Mouse (Mus musculus): Measurements from ENCODE around the gene Lsm6.
A peak's percentile ranks its signal among the peaks of the same experiment; 100 is the strongest.

Lsm6 gene

DNA sequence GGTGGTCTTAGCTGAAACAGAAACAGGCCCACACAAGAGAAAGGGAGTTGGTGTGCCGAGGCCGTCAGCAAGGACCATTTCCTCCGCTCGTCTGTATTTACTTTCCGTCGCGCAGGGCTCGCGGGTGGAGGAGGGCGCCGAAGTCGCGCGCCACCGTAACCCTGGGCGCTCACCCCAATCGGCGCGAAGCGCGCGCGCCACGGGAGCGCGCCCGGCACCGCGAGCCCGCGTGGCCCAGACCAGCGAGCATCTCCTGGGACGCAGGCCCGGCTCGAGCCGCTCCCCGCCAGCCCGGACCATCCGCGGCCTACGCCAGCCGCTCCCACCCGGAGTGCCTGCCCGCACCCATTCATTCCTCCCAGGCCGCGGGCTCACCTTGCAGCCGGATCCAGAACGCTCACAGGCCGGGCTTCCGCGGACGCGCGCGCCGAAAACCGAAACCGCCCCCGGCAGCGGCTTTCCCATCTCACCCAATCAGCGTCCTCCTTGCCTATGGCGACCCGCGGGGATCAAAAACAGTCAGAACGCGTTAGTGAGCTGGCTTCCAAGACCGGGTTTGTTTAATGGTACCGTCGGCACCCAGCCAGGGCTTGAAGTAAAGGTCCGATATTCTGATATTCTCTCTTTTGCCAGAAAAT, at the start of gene Lsm6:
Gene Lsm6, minus strand, starts transcription at position 468 of the 638 bp plus-strand sequence.
- peak; percentile 98 for DNase-seq (ENCODE audit: low spot score in 2 of 2)

DNA sequence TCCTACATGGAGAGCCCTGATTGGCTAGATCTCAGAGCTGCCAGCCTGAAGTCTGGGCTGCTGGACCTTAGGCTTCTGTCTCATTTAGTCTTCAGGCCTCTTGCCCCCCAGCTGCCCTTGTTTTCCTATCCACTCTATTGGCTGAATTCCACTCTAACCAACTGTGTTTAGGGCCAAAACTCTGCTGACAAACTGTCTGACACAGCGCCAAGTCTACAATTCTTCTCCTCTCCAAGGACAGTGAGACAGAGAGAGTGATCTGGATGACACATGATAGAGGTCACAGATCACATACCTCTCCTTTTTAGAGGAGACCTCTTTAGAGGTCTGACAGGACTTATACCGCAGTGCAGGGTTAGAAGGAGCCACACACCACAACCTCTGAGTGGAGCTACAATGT, 46.1 kb upstream of the Lsm6 start:
- DNase-seq (ENCODE audit: low spot score in 2 of 2), result no peak

DNA sequence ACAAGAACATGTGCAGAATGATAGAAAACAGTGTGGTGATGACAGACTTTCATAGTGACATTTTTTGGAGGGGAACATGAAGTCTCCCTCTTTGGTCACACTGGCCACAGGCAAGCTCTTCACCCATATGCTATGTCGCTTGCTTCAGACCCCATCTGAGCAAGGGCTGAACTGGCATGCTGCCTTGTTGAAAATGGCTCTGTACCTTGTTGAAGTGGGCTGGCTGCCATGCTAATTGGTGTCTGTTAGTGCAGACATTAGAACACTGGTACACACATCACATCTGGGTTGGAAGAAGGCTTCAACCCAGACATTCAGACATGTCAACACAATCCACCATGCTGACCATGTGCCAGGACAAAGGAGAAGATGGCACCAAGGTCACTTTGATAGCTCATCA, 42.1 kb upstream of the Lsm6 start:
- no peak for DNase-seq (ENCODE audit: low spot score in 2 of 2)

DNA sequence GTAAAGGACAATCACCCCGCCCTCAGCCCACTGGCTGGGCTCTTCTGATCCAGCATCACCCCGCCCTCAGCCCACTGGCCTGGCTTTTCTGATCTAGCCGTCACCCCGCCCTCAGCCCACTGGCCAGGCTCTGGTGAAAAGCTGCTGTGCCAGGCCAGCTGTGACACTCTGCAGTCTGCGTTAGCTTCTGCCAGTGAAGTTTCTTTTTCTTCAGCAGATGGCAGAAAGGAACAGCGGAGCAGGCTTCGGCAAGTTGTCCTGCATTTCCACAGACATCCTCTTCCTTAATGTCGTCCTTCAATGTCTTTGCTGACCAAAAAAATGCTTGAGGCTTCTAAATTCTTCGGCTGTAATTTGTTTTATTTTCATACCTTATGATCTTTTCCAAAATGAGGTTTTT, 41.1 kb upstream of the Lsm6 start:
- no peak for DNase-seq (ENCODE audit: low spot score in 2 of 2)

DNA sequence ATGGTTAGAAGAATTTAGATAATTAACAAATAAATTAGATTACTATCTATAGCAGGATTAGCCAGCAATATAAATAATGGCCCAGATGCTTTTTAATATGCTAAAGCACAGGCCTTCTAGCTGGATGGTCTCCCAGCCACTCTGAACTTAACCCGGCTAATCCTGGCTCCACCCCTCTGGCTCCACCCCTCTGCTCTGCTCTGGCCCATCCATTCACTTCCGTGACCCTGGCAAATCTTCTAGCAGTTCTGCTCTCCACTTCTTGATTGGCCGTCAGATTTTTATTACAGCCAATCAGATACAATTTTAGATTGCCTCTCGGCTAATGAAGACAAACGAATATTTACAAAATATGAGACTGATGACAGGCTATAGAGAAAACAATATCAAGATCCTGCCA, 39.8 kb upstream of the Lsm6 start:
- no peak for DNase-seq (ENCODE audit: low spot score in 2 of 2)

DNA sequence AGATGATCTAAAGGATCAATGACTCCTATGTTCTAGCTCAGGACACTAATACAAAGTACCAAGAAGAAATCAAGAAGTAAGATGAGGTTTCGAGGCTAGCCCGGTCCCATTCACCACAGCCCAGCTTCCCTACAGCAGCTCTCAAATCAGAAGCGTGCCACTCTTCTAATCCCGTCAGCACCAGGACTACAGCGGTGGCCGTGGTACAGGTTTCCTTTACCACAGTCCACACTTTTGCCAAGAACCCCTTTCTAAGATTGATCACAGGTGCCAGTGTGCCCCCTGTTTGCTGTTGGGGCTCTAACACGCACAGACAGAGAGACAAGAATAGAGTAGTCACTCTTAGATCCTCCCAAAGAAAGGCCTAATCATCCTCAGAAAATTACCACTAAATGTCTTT, 36.5 kb upstream of the Lsm6 start:
- no peak for DNase-seq (ENCODE audit: low spot score in 2 of 2)

DNA sequence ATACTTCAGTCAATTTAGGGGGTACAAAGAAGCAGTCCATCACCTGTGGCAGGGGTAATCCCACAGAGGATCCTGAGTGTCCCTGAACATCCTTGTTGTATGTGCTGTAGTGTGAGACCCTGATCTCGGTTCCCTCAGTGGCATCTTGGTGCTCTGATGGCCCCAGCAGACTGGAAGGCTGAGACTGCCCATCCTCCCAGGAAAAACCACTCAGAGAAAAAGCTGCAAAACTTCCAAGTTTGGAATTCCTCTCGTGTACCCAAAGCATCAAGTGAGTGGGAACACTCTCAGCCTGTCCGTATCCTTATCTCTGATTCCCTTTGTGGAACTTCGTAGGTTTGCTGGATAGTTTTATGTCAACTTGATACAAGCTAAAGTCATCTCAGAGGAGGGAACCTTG, 31.3 kb upstream of the Lsm6 start:
- DNase-seq (ENCODE audit: low spot score in 2 of 2), result no peak

DNA sequence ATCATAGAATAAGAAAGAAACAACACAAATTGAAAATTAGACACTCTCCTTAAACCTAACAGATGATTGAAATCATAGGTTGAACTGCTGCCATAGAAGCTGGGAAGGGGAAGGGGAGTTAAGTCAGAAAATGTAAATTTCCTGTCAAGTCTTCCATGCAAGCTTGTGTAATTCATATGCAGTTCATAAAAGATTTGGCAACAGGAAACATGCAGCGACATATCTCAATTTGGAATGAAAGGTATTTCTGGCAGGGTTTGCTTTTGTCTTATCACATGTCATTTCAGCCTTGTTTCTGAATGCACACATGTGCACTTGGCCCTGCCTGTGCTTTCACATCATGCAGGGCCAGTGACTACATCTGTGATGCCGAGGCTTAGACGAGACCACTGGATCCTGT, 26.3 kb upstream of the Lsm6 start:
- DNase-seq (ENCODE audit: low spot score in 2 of 2), result no peak

DNA sequence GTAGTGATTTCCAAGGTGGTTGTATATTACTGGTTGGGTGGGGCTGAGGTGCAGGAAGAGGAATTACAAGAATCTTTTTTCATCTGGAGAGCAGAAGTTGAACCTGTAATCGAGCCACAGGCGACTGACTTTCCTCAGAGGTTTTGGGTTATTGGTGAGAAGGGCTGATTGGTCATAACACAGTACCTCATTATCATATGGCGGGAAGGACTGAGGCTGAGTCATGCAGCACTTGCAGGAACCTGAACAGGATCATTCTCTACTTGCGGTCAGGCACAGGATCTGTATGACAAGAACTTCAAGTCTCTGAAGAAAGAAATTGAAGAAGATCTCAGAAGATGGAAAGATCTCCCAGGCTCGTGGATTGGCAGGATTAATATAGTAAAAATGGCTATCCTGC, 23.6 kb upstream of the Lsm6 start:
- no peak for DNase-seq (ENCODE audit: low spot score in 2 of 2)

DNA sequence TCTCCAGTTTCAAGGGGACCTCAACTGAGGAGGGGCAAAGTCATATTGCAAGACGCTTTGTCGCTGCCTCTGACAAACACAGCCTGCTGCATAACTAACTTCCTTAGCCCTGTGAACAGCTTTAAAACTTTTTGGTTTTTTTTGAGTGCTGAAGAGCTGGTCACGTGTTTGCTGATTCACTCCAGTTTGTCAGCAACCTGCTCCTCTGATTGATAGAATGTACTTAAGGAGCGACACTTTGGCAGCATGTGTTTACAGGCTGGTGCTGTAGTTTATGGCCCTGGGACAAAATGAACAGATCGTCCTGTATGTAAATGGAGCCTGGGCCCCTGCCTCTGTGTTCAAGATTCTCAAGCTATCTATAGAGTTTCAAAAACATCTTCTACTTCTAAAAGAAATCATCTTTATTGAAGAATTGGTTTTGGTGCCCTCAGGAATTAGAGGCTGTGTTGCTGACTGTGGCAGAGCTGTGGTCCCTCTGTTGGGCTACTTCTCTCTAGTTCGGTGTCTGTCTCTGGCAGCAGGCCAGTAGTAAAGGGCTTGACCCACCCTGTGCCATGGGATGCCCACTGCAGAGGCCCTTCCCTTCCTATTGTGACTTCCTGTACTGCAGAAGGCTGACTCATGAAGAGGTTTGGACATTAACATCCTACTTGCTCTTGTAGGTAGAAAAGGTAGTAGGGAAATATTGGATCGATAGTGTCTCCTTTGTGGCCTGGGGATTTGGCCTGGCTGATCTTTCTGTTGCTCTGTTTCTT, 17.9 kb upstream of the Lsm6 start:
- no peak for DNase-seq (ENCODE audit: low spot score in 2 of 2)

DNA sequence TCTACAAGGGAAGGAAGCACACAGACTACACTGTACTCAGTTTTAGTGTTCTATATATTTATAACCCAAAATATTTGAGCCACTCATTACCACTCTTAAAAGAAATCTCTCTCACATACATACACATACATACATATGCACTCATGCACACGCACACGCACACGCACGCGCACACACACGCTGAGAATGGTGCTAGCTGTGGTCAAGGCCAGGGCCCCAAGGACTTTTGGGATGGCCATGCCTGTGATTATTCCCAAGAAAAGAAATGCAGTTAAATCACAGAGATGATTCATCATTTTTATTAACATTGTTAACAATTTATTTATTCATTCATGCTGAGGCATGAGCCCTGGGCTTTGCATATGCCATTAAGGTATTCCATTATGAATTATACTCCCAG, 15.2 kb upstream of the Lsm6 start:
- DNase-seq (ENCODE audit: low spot score in 2 of 2), result no peak

DNA sequence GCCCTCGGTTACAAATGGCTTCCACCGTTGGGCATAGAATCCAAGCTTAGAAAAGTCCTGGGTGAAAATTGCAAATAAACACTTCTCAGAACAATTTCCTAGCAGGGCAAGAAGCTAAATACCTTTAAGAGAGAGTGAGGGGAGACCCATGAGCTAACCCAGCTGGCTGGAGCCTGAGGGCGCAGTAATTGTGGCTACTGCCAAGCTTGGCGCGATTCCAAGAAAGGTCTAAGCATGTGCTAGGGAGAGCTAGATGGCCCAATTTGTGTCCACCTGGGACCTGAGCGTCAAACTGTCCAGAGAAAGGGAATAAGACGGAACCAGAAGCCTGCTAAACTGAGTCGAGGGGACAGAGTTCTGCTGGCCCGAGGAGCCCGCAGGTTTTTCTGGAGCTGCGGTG, 7.5 kb upstream of the Lsm6 start:
- DNase-seq (ENCODE audit: low spot score in 2 of 2), result no peak

DNA sequence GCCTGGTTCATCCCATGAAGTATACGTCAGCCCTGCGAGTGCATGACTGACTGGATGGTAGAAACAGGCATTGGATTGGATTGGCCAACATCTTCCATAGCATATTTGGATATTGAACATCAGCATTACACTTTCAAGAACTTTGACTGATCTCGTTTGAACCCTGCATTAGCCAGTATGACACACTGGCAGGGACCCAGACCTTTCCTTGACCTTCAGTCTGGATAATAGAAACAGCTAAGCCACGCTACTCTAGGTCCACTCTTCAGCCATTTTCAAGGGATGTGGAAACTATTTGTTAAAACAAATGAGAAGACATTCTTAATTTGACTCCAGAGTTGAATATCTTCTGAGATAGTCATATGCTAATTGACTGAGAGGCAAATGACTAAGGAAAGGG, 3.6 kb upstream of the Lsm6 start:
- no peak for DNase-seq (ENCODE audit: low spot score in 2 of 2)

DNA sequence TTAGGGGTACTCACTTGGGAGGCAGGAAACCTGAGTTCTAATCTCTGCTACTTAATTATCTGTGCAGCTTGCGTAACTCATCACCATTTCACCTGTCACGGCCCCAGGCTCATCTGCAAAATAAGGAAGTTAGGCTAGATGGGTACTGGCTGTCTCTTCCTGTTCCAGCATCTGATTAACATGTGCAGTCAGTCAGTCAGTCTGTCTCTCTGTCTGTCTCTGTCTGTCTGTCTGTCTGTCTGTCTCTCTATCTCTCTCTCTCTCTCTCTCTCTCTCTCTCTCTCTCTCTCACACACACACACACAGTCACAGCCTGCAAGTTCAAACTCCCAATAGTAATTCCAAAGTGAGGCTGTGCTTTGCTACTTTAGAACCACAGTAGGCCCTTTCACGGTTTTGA, 967 bp downstream of the Lsm6 start:
- DNase-seq (ENCODE audit: low spot score in 2 of 2), result peak in 1 of 2 experiments; percentile 3

DNA sequence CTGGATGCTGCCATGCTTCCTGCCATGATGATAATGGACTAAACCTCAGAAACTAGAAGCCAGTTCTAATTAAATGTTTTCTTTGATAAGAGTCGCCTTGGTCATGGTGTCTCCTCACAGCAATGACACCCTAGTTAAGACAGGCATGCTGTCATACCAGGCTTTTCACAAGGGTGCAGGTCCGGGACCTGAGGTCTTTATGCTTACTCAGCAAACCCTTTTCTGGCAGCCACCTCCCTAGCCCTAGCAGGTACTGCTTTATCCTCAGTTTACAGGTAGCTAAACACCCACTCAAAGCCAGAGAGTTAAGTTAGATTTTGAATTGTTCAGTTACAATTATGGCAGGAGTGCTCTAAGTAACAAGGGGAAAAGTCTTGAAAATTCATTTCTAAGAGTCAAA, 6.2 kb downstream of the Lsm6 start:
- DNase-seq (ENCODE audit: low spot score in 2 of 2), result no peak

DNA sequence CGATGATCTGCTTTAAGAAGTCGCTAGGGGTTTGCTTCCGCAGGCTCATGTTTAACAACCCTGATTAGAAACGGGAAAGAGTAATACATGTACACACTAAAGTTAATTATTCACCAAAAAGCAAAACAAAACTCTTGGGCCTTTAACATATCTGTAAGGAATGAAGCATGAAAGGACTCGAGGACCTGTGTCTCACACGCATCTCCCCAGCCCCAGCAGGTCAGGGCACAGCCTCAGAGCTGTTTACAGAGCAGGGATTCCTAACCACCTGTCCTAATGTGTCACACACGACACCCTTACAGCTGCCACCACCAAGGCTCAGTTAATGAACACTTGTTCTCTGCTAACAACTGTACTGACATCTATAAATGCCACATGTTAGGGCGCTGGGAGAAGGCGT, 7.9 kb downstream of the Lsm6 start:
- no peak for DNase-seq (ENCODE audit: low spot score in 2 of 2)

DNA sequence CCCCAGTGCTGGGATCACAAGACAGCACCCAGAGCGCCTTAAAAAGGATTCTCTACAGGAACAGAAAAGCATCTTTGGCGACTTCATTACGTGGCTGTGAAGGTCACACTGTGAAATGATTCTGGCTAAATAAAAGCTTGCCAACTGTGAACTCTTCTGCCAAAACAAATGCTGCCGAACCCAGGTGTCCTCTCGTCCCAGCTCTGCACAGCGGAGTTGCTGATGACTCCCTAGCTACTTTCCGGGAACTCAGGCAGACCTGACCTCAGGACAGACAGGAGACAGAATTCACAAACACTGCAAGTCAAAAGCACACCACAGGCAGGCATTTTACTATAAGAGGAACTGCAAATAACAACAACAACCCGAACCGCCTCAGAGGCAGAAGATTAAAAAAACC, 8.5 kb downstream of the Lsm6 start:
- no peak for DNase-seq (ENCODE audit: low spot score in 2 of 2)

DNA sequence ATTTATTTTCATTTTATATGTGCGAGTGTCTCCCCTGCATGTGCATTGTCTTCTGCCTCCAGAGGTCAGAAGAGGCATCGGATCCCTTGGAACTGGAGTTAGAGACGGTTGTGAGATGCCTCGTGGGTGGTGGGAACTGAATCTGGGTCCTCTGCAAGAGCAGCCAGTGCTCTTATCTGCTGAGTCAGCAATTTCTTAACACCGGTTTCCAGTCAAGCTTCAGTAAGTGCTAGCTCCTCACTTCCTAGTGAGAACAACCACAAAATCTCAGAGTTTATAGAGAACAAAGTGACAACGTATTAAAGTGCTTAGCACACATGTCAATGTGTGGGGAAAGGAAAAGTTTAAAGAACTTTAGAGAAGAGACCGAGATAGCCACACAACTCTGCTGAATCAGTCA, 9.2 kb downstream of the Lsm6 start:
- DNase-seq (ENCODE audit: low spot score in 2 of 2), result no peak

DNA sequence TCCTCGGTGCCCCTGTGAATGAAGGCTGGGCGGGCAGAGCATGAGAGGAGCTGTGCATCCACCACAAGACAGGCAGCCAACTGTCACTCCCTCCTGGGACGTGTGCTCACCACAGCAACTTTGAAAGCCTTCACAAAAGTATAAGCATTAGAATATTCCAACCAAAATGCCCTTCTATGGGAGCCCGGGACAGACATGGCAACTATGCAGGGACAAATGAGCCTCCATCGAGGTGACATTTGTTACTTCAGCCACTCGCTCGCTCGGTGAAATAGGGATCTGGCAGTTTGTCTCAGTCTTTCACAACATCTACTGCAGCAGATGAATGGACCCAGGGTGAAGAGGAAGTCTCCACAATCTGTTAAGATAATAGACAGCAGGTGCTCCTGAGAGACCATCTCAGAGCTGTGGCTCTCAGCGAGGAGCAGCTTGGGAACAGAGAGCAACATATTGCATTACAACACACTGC, 10.7 kb downstream of the Lsm6 start:
- DNase-seq (ENCODE audit: low spot score in 2 of 2), result no peak

DNA sequence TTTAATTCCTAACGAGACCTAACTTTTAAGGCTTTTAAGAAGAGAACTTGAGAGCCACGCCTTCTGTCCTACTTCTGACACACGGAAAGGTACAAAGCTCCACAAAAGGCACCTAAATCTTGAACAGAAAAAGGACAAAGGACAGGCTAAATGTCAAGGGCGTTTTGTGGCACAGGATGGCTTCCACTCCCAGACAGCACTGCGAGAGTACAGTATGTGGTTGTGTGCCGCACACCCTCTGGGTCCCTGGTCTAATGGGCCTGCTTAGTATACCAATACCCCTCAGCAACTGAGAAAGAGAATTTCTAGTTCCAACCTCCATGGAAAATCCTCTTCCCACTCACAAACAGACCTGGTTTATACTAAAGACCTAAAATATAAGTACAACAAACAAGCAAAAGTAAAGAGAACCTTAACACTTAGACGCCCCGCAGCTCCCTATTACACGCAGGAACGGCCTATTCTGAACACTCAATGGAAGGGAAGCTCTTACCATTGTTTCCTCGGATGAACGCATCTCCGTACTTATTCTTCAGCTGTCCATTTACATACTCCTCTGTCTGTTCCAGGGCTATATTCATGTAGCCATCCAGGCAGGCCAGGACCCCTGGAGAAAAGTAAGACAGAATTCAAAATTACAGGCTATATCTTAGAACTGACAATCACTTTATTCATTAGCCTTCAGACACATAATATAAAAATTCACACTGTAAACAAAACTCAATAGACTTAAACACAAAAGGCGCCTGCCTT, 11.3 kb downstream of the Lsm6 start:
- no peak for DNase-seq (ENCODE audit: low spot score in 2 of 2)

DNA sequence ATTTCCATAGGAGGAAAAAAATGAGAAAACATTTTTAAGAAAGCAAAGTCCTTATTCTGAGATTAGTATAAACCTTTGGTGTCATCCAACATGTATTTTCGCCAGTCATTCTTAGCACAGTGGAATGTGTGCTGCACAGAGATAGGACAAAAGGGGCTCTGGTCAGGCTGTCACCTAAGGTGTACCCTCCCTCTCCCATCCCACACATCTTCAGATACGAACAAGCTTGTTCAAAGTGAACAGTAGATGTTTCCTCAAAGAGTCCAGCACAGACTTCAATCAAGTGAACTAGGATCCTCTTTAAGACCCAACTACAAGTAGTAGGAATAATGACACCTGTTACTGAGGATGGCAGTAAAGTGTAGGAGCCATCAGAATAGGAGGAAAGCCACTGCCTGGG, 12.1 kb downstream of the Lsm6 start:
- DNase-seq (ENCODE audit: low spot score in 2 of 2), result no peak

DNA sequence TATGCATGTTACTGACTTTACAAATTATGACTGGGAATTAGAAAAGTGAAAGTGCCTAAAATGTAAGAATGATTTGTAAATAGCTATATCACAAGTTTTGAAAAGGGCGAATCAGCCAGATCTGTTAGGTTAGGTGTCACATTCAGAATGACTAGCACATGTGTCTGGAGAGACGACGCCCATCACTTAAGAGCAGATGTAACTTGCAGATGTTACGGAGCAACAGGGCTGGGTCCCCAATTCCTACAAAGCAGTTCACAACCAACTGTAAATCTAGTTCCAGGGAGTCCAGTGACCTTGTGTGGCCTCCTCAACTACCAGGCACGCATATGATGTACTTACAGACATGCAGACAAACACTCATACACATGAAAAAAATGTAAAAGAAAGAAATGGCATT, 12.5 kb downstream of the Lsm6 start:
- no peak for DNase-seq (ENCODE audit: low spot score in 2 of 2)

DNA sequence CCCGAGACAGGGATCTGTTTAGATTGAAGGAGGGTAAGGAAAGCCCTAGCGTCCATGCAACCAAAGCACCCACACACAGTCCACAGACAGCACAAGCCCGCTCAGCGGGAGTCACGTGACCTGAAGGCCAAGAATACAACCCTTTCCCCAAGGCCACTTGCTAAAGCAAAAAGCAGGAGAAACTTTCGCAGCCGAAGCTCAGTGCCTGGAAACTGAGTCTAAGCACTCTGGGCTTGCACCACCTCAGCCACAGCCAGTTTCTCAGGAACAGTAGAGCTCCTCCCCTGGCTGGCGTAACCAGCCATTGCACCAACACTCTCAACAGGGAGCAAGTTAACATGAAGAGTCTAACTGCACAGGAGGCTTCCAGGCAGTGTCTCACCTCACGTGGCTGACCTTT, 13.7 kb downstream of the Lsm6 start:
- no peak for DNase-seq (ENCODE audit: low spot score in 2 of 2)

All from spleen, postnatal 14 days (tissue).